Mouse (Mus musculus) frontal cortex, postnatal 14 days (tissue): ENCODE data around the gene Tmem181a.
"Not testable (repeated sequence)": the region's sequence is repeated elsewhere in the genome, so short reads cannot be mapped to it uniquely, and the experiment has no call there.

ENCODE experiments used
- DNase-seq, 2 experiments: peaks; one replicate each; pipeline ENCODE4 v3.0.0; 2022; ENCODE audit warnings: low spot score in 2 of 2

Tmem181a gene

GRCm38 (mm10) chr17:6256400-6257069, at the start of gene Tmem181a:
TSS of gene Tmem181a (plus strand) at chr17:6256860.
- not testable (repeated sequence) for DNase-seq

DNA sequence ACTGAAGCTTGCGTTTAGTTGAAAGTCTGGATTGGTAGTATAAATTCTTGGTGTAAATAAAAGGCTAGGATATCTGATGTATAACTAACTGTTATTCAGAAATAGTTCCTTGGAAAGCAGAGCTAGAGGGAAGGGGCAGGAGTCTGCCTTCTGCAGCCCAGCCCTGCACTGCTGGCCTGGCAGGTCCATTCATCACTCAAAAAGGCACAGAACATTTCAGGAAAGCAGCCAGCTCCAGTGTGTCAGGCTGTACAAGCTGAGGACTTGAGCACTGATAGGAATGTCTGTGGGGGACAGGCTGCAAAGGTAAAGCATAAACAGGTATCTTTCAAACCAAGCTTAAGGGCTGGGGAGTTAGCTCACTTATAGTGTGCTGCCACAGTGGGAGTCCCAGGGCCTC, 44.9 kb upstream of the Tmem181a start:
- DNase-seq: no peak

DNA sequence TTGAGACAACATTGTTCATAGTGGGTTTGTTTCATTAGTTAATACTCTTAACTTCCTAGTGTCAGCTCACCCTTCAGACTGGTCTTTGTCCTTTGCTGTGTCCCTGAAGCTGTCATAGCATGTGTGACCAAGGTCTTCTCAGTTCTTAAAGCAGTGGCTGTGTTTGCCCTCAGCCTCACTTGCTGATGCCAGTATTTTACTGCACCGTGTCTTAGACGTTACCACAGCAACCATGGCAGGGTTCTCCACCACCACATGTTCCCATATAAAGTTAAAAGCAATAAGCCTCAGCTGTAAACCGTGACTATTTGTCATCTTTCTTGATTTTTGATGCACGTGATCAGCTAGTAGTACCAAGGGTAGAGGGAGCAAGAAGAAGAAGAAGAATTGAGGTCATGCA, 41.0 kb upstream of the Tmem181a start:
- no peak for DNase-seq

DNA sequence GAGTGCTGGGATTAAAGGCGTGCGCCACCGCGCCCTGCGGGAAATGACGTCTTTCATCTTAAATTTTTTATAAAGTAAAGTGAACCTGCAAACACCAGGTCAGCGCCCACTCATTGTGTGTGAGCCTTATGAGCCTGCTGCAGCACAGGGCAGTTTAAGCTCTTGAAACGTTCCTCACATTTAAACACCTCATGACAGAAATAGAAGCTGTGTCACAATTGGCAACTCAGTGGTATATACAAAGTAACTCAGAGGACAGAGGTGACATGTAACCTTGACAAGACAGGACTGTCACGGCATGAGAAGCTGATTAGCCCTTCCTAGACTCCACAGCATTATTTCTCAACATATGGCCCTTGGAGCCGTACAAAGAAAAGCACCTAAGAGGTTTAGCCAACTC, 40.1 kb upstream of the Tmem181a start:
- no peak for DNase-seq

- not testable (repeated sequence) for DNase-seq
These were observed 24.0 kb upstream of the Tmem181a start for GRCm38 (mm10) chr17:6232633-6233032.

GRCm38 (mm10) chr17:6251298-6251697, 5.4 kb upstream of the Tmem181a start:
- DNase-seq: not testable (repeated sequence)

- DNase-seq: peak; percentile 72 to 73
These were observed 403 bp downstream of the Tmem181a start for GRCm38 (mm10) chr17:6257070-6257456.

DNA sequence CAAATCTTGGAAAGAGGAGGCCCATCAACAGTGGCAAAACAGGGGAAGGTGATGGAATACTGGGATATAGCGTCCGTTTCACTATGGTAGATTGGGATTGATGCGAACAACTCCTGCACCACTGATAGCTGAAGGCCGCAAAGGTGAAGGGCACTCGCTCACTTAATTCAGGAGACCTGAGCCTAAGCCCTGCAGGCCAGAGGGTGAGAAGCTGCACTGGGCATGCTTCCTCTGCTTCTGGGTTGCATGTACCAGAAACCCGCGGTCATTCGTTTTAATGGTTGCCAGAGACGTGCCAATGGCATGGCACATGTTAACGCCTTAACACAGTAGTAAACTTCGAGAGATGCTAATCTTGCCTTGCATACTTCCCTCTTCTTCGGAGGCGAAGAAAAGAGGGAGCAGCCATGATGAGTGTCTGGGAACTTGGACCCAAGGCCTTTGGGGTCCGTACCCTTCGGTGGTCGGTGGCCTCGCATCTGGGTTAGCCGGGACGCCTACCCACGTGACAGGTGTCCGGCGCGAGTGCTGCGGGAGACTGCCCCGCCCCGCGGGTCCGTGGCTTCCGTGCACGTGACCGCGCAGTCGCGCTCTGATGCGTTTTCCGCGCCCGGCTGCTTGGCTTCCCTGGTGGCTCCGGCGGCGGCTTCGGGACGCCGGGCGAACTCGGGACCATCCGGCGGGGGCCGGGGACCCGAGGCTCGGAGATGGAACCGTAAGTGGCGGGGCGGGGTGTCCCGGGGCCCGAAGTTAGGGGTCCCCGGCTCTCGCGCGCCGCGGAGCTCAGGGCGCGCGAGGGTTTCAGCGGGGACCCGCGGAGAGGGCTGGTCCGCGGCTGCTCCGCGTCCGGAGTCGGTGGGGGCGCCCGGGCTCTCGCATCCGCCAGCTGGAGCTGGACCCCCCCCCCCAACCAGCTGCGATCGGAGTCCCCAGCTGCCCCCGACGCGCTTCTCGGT, 13.5 kb downstream of the Tmem181a start:
- peak in 1 of 2 experiments; percentile 26 for DNase-seq

GRCm38 (mm10) chr17:6270840-6271239, 14.2 kb downstream of the Tmem181a start:
- not testable (repeated sequence) for DNase-seq

- DNase-seq: not testable (repeated sequence)
These were observed 15.3 kb downstream of the Tmem181a start for GRCm38 (mm10) chr17:6271970-6272369.

- not testable (repeated sequence) for DNase-seq
These were observed 18.0 kb downstream of the Tmem181a start for GRCm38 (mm10) chr17:6274693-6275092.

DNA sequence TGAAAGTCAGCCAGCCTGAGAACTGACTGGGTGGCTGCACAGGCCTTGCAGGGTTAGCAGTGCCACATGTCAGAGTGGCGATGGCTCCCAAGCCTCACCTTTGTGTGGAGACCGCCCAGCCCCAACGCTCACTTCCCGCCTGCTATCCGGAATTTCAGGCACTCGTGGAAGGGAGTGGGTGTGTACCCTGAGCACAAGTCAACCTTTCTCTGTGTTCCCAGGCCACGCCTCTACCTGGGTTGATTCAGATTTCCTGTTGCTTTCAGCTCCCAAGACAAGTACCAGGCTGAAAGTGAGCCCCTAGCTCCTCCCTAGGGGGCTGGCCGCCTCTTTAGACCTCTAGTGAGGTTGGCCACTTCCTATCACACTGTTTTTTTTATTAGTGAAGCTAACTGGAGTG, 22.5 kb downstream of the Tmem181a start:
- not testable (repeated sequence) for DNase-seq

- DNase-seq: not testable (repeated sequence)
These were observed 23.1 kb downstream of the Tmem181a start for GRCm38 (mm10) chr17:6279772-6280171.

DNA sequence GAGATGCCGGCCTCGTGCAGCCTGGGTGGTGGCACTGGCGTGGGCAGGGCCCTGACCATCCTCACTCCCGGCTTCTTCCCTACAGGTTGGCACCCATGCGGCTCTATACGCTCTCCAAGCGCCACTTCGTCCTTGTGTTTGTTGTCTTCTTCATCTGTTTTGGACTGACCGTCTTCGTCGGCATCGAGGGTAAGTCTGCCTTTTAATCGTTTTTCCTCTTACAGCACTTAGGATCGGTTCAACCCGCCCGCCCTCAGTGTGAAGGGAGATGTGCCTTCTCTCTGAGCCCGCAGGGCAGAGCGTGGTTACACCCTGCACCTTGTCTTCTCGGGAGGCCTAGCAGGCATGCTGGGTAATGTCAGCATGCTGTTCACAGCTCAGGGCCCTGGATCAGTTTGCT, 23.9 kb downstream of the Tmem181a start:
- DNase-seq: not testable (repeated sequence)

DNA sequence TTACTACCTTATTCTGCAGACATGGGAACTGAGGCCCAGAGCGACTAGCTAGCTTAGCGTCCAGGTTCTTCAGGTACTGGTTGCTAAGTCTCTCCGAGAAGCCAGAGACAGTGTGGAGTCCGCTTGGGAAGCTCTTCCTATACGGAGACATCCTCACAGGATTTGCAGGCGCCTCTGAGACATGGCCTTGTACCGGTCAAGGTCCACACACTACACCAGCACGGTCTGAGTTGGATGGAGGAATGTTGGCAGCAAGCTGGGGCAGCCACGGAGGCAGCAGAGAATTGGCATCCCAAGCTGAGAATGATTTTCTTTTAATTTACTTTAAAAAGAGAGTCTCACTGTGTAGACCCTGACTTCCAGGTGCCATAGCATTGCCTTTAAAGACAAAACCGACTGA, 26.5 kb downstream of the Tmem181a start:
- DNase-seq: not testable (repeated sequence)

DNA sequence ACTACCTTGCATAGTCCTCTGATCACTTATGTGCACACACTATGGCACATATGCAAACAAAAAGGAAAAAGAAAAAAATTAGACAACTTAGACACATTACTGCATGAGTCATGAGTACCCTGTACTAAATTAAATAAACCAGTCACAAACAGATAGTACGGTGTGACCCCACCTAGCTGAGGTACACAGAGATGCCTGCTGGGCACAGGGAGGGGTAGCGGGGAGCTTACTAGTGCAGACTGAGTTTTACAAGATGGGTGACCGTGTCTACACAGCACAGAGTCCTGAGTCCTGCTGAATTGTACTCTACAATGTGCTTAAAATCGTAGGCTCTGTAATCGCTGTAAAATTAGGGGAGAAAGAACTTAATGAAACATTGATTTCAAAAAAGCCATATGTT, 29.5 kb downstream of the Tmem181a start:
- DNase-seq: not testable (repeated sequence)

- DNase-seq: not testable (repeated sequence)
These were observed 32.4 kb downstream of the Tmem181a start for GRCm38 (mm10) chr17:6289045-6289444.

GRCm38 (mm10) chr17:6293882-6294281, 37.2 kb downstream of the Tmem181a start:
- not testable (repeated sequence) for DNase-seq

GRCm38 (mm10) chr17:6297060-6297795, 40.6 kb downstream of the Tmem181a start:
- DNase-seq: not testable (repeated sequence)

DNA sequence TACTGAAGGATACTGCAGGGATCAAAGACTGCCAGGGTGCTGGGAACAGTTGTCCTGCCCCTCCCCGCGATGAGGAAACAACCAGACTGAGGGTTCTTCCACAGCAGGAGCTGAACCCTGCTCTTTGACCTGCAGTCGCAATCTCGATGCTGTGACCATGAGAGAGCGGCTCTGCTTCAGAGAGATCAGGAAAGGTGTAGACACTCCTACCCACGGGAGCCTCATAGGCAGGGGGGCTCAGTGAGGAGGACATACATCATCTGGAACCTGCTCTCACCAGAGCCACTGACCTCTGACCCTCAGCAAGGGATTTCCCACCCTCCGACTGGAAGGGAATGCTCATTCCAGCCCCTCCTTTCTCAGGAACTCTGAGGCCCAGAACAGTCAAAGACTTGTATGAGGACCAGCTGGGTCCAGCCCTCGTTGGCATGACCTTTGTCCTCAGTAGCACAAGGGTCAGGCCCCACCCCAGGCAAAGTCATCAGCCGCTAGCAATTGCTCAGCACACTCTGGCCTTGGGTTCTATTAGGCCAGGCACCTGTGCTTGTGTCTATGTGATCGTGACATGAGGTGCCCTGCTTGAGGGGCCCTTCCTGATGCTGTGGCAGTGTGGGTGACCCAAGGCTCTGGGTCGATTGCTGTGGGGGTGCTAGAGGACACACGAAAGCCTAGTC, 43.7 kb downstream of the Tmem181a start:
- not testable (repeated sequence) for DNase-seq

GRCm38 (mm10) chr17:6304891-6305290, 48.2 kb downstream of the Tmem181a start:
- not testable (repeated sequence) for DNase-seq
